Mouse (Mus musculus): ENCODE results near the gene Yes1. TPM values are rescaled to one million over a fixed set of nuclear protein-coding genes. Genes with fewer than 3 reads are reported as not detected.
"Not testable (repeated sequence)": the region's sequence is repeated elsewhere in the genome, so short reads cannot be mapped to it uniquely, and the experiment has no call there.

The Yes1 gene
- total RNA-seq, 2 experiments from 2014 or later: 8.0 to 9.0 TPM

GRCm38 (mm10) chr5:32711485-32711884 lies 100.5 kb downstream of the Yes1 start:
- no peak for DNase-seq

GRCm38 (mm10) chr5:32712221-32713041 lies 101.5 kb downstream of the Yes1 start:
- DNase-seq: no peak

- DNase-seq: no peak
Measured at GRCm38 (mm10) chr5:32713042-32713702, 102.2 kb downstream of the Yes1 start.

GRCm38 (mm10) chr5:32713703-32714467 lies 102.9 kb downstream of the Yes1 start:
- DNase-seq: peak; percentile 88

GRCm38 (mm10) chr5:32717726-32718125 lies 106.8 kb downstream of the Yes1 start:
- DNase-seq: no peak

GRCm38 (mm10) chr5:32718916-32719315 lies 107.9 kb downstream of the Yes1 start:
- no peak for DNase-seq

- DNase-seq: no peak
Measured at GRCm38 (mm10) chr5:32720416-32720815, 109.4 kb downstream of the Yes1 start.

GRCm38 (mm10) chr5:32721316-32721715 lies 110.3 kb downstream of the Yes1 start:
- no peak for DNase-seq

GRCm38 (mm10) chr5:32722263-32722662 lies 111.3 kb downstream of the Yes1 start:
- no peak for DNase-seq

GRCm38 (mm10) chr5:32722711-32723110 lies 111.7 kb downstream of the Yes1 start:
- not testable (repeated sequence) for DNase-seq

- no peak for DNase-seq
Measured at GRCm38 (mm10) chr5:32723981-32724380, 113.0 kb downstream of the Yes1 start.

GRCm38 (mm10) chr5:32725397-32725796 lies 114.4 kb downstream of the Yes1 start:
- DNase-seq: not testable (repeated sequence)

- no peak for DNase-seq
Measured at GRCm38 (mm10) chr5:32728300-32728699, 117.3 kb downstream of the Yes1 start.

- DNase-seq: no peak
Measured at GRCm38 (mm10) chr5:32728851-32729250, 117.9 kb downstream of the Yes1 start.

GRCm38 (mm10) chr5:32733892-32734291 lies 122.9 kb downstream of the Yes1 start:
- DNase-seq: not testable (repeated sequence)

- DNase-seq: no peak
Measured at GRCm38 (mm10) chr5:32735779-32736178, 124.8 kb downstream of the Yes1 start.

Other genes with a start within 250 kb of the Yes1 start
- 100 to 1,000 TPM; 407 TPM for gene Ppp1cb, start 152.3 kb upstream of the Yes1 start, total RNA-seq (2021)
- gene Pisd, start 174.5 kb downstream of the Yes1 start, total RNA-seq (2021): 10 to 100 TPM; 14.0 to 15.8 TPM
- gene Gm20671, start 215.9 kb downstream of the Yes1 start, total RNA-seq (2021): not detected
- gene Prr14l, start 243.1 kb downstream of the Yes1 start, total RNA-seq (2021): 1 to 10 TPM; 4.1 to 4.7 TPM

Measured in gastrocnemius, postnatal 25 days (tissue).